Mouse (Mus musculus): Measurements from ENCODE around the gene Crb3. TPM values are rescaled to one million over a fixed set of nuclear protein-coding genes. Genes with fewer than 3 reads are reported as not detected.

The Crb3 gene
- polyA plus RNA-seq, 1 experiment from 2014 or later, result 2.7 TPM

- DNase-seq (ENCODE audit: low spot score), result peak; percentile 17
Observed at GRCm38 (mm10) chr17:57105181-57106034, 46.5 kb downstream of the Crb3 start, which contains the start of gene Tnfsf9. Gene Tnfsf9 (plus strand): TSS chr17:57105325.

- no peak for DNase-seq (ENCODE audit: low spot score)
Observed at GRCm38 (mm10) chr17:57106035-57106368, 47.1 kb downstream of the Crb3 start.

GRCm38 (mm10) chr17:57107064-57107463 lies 48.2 kb downstream of the Crb3 start:
- no peak for DNase-seq (ENCODE audit: low spot score)

- DNase-seq (ENCODE audit: low spot score), result no peak
Observed at GRCm38 (mm10) chr17:57108040-57108665, 49.2 kb downstream of the Crb3 start.

GRCm38 (mm10) chr17:57108666-57109171 lies 49.8 kb downstream of the Crb3 start:
- no peak for DNase-seq (ENCODE audit: low spot score)

GRCm38 (mm10) chr17:57110005-57110404 lies 51.1 kb downstream of the Crb3 start:
- DNase-seq (ENCODE audit: low spot score), result no peak

GRCm38 (mm10) chr17:57112768-57113474 lies 54.0 kb downstream of the Crb3 start:
- no peak for DNase-seq (ENCODE audit: low spot score)

Other genes with a start within 250 kb of the Crb3 start
- 3.0 and 3.2 TPM in 2 replicates for gene Rfx2, start 228.1 kb upstream of the Crb3 start, polyA plus RNA-seq (2015; fragmentation: Nextera tagmentation; extraction: Ambion mirVana)
- not detected in 2 replicates for gene Acsbg2, start 184.7 kb upstream of the Crb3 start, polyA plus RNA-seq (2015; fragmentation: Nextera tagmentation; extraction: Ambion mirVana)
- 0.21 and 0.26 TPM in 2 replicates for gene 1700061G19Rik, start 183.6 kb upstream of the Crb3 start, polyA plus RNA-seq (2015; fragmentation: Nextera tagmentation; extraction: Ambion mirVana)
- 24.2 and 26.6 TPM in 2 replicates for gene Mllt1, start 123.7 kb upstream of the Crb3 start, polyA plus RNA-seq (2015; fragmentation: Nextera tagmentation; extraction: Ambion mirVana)
- gene Acer1, start 77.0 kb upstream of the Crb3 start, polyA plus RNA-seq (2015; fragmentation: Nextera tagmentation; extraction: Ambion mirVana), result not detected in 2 replicates
- 111 and 113 TPM in 2 replicates for gene Clpp, start 68.8 kb upstream of the Crb3 start, polyA plus RNA-seq (2015; fragmentation: Nextera tagmentation; extraction: Ambion mirVana)
- 35.0 and 35.6 TPM in 2 replicates for gene Alkbh7, start 61.8 kb upstream of the Crb3 start, polyA plus RNA-seq (2015; fragmentation: Nextera tagmentation; extraction: Ambion mirVana)
- gene Pspn, start 59.1 kb upstream of the Crb3 start, polyA plus RNA-seq (2015; fragmentation: Nextera tagmentation; extraction: Ambion mirVana), result 0.55 TPM in 1 of 2 replicates, not detected in the other
- gene Gtf2f1, start 47.8 kb upstream of the Crb3 start, polyA plus RNA-seq (2015; fragmentation: Nextera tagmentation; extraction: Ambion mirVana), result 76.1 and 81.7 TPM in 2 replicates
- gene Gm17949, start 47.6 kb upstream of the Crb3 start, polyA plus RNA-seq (2015; fragmentation: Nextera tagmentation; extraction: Ambion mirVana), result 0.42 and 0.53 TPM in 2 replicates
- 37.5 and 42.3 TPM in 2 replicates for gene Khsrp, start 27.6 kb upstream of the Crb3 start, polyA plus RNA-seq (2015; fragmentation: Nextera tagmentation; extraction: Ambion mirVana)
- gene Slc25a41, start 17.5 kb upstream of the Crb3 start, polyA plus RNA-seq (2015; fragmentation: Nextera tagmentation; extraction: Ambion mirVana), result 0.10 TPM in 1 of 2 replicates, not detected in the other
- gene Slc25a23, start 758 bp downstream of the Crb3 start, polyA plus RNA-seq (2015; fragmentation: Nextera tagmentation; extraction: Ambion mirVana), result 8.3 and 8.8 TPM in 2 replicates
- gene Dennd1c, start 19.4 kb downstream of the Crb3 start, polyA plus RNA-seq (2015; fragmentation: Nextera tagmentation; extraction: Ambion mirVana), result 49.8 and 65.1 TPM in 2 replicates
- gene Tubb4a, start 28.7 kb downstream of the Crb3 start, polyA plus RNA-seq (2015; fragmentation: Nextera tagmentation; extraction: Ambion mirVana), result 1.0 and 1.2 TPM in 2 replicates
- gene Tnfsf9, start 46.2 kb downstream of the Crb3 start, polyA plus RNA-seq (2015; fragmentation: Nextera tagmentation; extraction: Ambion mirVana), result 2.7 and 3.0 TPM in 2 replicates
- 1.7 and 1.9 TPM in 2 replicates for gene Cd70, start 90.7 kb downstream of the Crb3 start, polyA plus RNA-seq (2015; fragmentation: Nextera tagmentation; extraction: Ambion mirVana)
- 3.4 and 4.7 TPM in 2 replicates for gene Tnfsf14, start 135.1 kb downstream of the Crb3 start, polyA plus RNA-seq (2015; fragmentation: Nextera tagmentation; extraction: Ambion mirVana)
- 5.0 and 5.4 TPM in 2 replicates for gene C3, start 169.0 kb downstream of the Crb3 start, polyA plus RNA-seq (2015; fragmentation: Nextera tagmentation; extraction: Ambion mirVana)
- gene Gpr108, start 189.3 kb downstream of the Crb3 start, polyA plus RNA-seq (2015; fragmentation: Nextera tagmentation; extraction: Ambion mirVana), result 37.3 and 40.0 TPM in 2 replicates
- 15.7 and 18.2 TPM in 2 replicates for gene Trip10, start 190.3 kb downstream of the Crb3 start, polyA plus RNA-seq (2015; fragmentation: Nextera tagmentation; extraction: Ambion mirVana)
- 131 and 133 TPM in 2 replicates for gene Vav1, start 220.0 kb downstream of the Crb3 start, polyA plus RNA-seq (2015; fragmentation: Nextera tagmentation; extraction: Ambion mirVana)